8 mouse cellular contexts compared by ENCODE assay signal in genomic region chr5:38560586-38561425, GRCm38 (mm10). TPM values are rescaled to one million over a fixed set of nuclear protein-coding genes. Genes with fewer than 3 reads are reported as not detected.
A peak's percentile ranks its signal among the peaks of the same experiment; 100 is the strongest.
DNase-seq lines count a peak whose midpoint lies in the region; ATAC-seq and TF ChIP-seq lines count a peak whose summit lies in the region.

No protein-coding gene starts in this region.

- H3K9ac ChIP-seq in embryonic facial prominence, embryonic 12.5 days = peak overlapping the region; percentile 89
- peak overlapping the region; percentile 97 for H3K9ac ChIP-seq in heart, embryonic 11.5 days (ENCODE audit: low read depth, low read length)
- H3K9ac ChIP-seq in kidney, embryonic 14.5 days (ENCODE audit: low read depth, low read length) = peak overlapping the region; percentile 95

- H3K27me3 ChIP-seq in E14TG2a.4 (ENCODE audit: insufficient read depth, low read length) = no peaks in the 10 kb centered on the region
- no peaks in the 10 kb centered on the region for H3K27me3 ChIP-seq in embryonic facial prominence, embryonic 12.5 days
- no peaks in the 10 kb centered on the region for H3K27me3 ChIP-seq in heart, embryonic 11.5 days (ENCODE audit: control insufficient read depth, insufficient read depth, low read length)
- H3K27me3 ChIP-seq in kidney, embryonic 14.5 days (ENCODE audit: control insufficient read depth, insufficient read depth, low read length) = no peaks in the 10 kb centered on the region

- ATAC-seq in embryonic facial prominence, embryonic 12.5 days (ENCODE audit: insufficient number of reproducible peaks, insufficient read depth, low FRiP score, low TSS enrichment) = peak; percentile 49
- peak; percentile 27 for ATAC-seq in heart, embryonic 11.5 days (replicated peaks; ENCODE audit: insufficient number of reproducible peaks, low FRiP score, low TSS enrichment)
- peak; percentile 54 for ATAC-seq in kidney, embryonic 14.5 days (ENCODE audit: low FRiP score, low TSS enrichment)
- peak; percentile 17 for ATAC-seq in neutrophil, adult 5-6 weeks (ENCODE audit: extremely low read depth, insufficient number of reproducible peaks, low FRiP score, poor library complexity, severe bottlenecking)

- WGBS in embryonic facial prominence, embryonic 12.5 days = under 1% methylated on average over 40 of the region's 41 CpGs
- WGBS in heart, embryonic 11.5 days (ENCODE audit: insufficient replicate concordance) = under 1% methylated on average over 34 of the region's 41 CpGs
- 1% methylated on average over 40 of the region's 41 CpGs for WGBS in kidney, embryonic 14.5 days
- WGBS in lung, adult 2 months = 1% methylated on average over 41 of the region's 41 CpGs

- DNase-seq in adrenal gland, postnatal 25 days = peak; percentile 32
- DNase-seq in lung, adult 2 months = peak; percentile 61
- DNase-seq in urinary bladder, postnatal 36 days (ENCODE audit: low spot score in 2 of 2) = peak; percentile 50 to 57

- H3K27ac ChIP-seq in embryonic facial prominence, embryonic 12.5 days = peak overlapping the region; percentile 97; the same call in 1 of the 2 replicates
- H3K27ac ChIP-seq in heart, embryonic 11.5 days (ENCODE audit: low read depth, low read length) = peak overlapping the region; percentile 99
- H3K27ac ChIP-seq in kidney, embryonic 14.5 days (ENCODE audit: low read depth, low read length) = peak overlapping the region; percentile 85

- H3K4me3 ChIP-seq in E14TG2a.4 (replicated peaks; ENCODE audit: low read length) = peak overlapping the region; percentile 92
- H3K4me3 ChIP-seq in embryonic facial prominence, embryonic 12.5 days = peak overlapping the region; percentile 82
- H3K4me3 ChIP-seq in heart, embryonic 11.5 days (ENCODE audit: low read depth, low read length) = peak overlapping the region; percentile 84
- peak overlapping the region; percentile 76 for H3K4me3 ChIP-seq in kidney, embryonic 14.5 days (ENCODE audit: low read length)
- peak overlapping the region; percentile 79 for H3K4me3 ChIP-seq in lung, adult 2 months (replicated peaks; ENCODE audit: extremely low read depth, low read depth, low read length)

- H3K4me2 ChIP-seq in embryonic facial prominence, embryonic 12.5 days (replicated peaks) = peak overlapping the region; percentile 74
- peak overlapping the region; percentile 87 for H3K4me2 ChIP-seq in heart, embryonic 11.5 days
- peak overlapping the region; percentile 83 for H3K4me2 ChIP-seq in kidney, embryonic 14.5 days (replicated peaks; ENCODE audit: low read depth, low read length)

- peaks cover 63% of the 10 kb centered on the region for H3K36me3 ChIP-seq in E14TG2a.4 (ENCODE audit: insufficient read depth, low read length)
- H3K36me3 ChIP-seq in embryonic facial prominence, embryonic 12.5 days = peaks cover 32% of the 10 kb centered on the region
- peaks cover 9% of the 10 kb centered on the region for H3K36me3 ChIP-seq in heart, embryonic 11.5 days (ENCODE audit: control insufficient read depth, insufficient read depth, low read length)
- H3K36me3 ChIP-seq in kidney, embryonic 14.5 days (ENCODE audit: control insufficient read depth, insufficient read depth, low read length) = peaks cover 40% of the 10 kb centered on the region

- TF ChIP-seq CTCF in E14TG2a.4 (conservative IDR thresholded peaks at IDR 0.05; ENCODE audit: low read length) = no peak
- TF ChIP-seq CTCF in lung, adult 2 months (IDR thresholded peaks at IDR 0.05; ENCODE audit: insufficient read depth, low read length) = no peak

- TF ChIP-seq POLR2A in lung, adult 2 months (IDR thresholded peaks at IDR 0.05; ENCODE audit: borderline replicate concordance, extremely low read depth, low read depth, low read length) = no peak

- H3K9me3 ChIP-seq in E14TG2a.4 (ENCODE audit: low read length) = no peaks in the 10 kb centered on the region
- no peaks in the 10 kb centered on the region for H3K9me3 ChIP-seq in embryonic facial prominence, embryonic 12.5 days
- no peaks in the 10 kb centered on the region for H3K9me3 ChIP-seq in heart, embryonic 11.5 days (replicated peaks; ENCODE audit: control insufficient read depth, low read length)
- H3K9me3 ChIP-seq in kidney, embryonic 14.5 days (ENCODE audit: control insufficient read depth, low read length) = no peaks in the 10 kb centered on the region

- peaks cover 67% of the 10 kb centered on the region for H3K4me1 ChIP-seq in E14TG2a.4 (replicated peaks; ENCODE audit: low read depth, low read length)
- H3K4me1 ChIP-seq in embryonic facial prominence, embryonic 12.5 days = peaks cover 30% of the 10 kb centered on the region
- H3K4me1 ChIP-seq in heart, embryonic 11.5 days (ENCODE audit: control insufficient read depth, insufficient read depth, low read length) = peaks cover 43% of the 10 kb centered on the region
- H3K4me1 ChIP-seq in kidney, embryonic 14.5 days (ENCODE audit: control insufficient read depth, insufficient read depth, low read length) = peaks cover 22% of the 10 kb centered on the region
- H3K4me1 ChIP-seq in lung, adult 2 months (ENCODE audit: control insufficient read depth, insufficient read depth, low read length) = peaks cover 15% of the 10 kb centered on the region; the same call in 1 of the 2 replicates

RNA-seq across cellular contexts. Expression of gene Wdr1, which starts 2.2 kb away (rescaled TPM):
- 119 and 124 TPM in 2 replicates for total RNA-seq in adrenal gland, postnatal 25 days (2021)
- polyA plus RNA-seq in embryonic facial prominence, embryonic 12.5 days (2016; fragmentation: Nextera tagmentation; extraction: Ambion mirVana) = 218 and 219 TPM in 2 replicates
- polyA plus RNA-seq in heart, embryonic 11.5 days (2014; fragmentation: Nextera tagmentation; extraction: Ambion mirVana) = 244 and 288 TPM in 2 replicates
- 151 and 210 TPM in 2 replicates for polyA plus RNA-seq in kidney, embryonic 14.5 days (2014; fragmentation: Nextera tagmentation; extraction: Ambion mirVana)
- 135 and 165 TPM in 2 replicates for polyA plus RNA-seq in lung, adult 2 months (2012; rRNA removed)
- 311 and 324 TPM in 2 replicates for total RNA-seq in neutrophil, adult 5-6 weeks (2017)

RNA-seq across cellular contexts. Expression of gene Slc2a9, which starts 57.9 kb away (rescaled TPM):
- 2.7 and 2.8 TPM in 2 replicates for total RNA-seq in adrenal gland, postnatal 25 days (2021)
- polyA plus RNA-seq in embryonic facial prominence, embryonic 12.5 days (2016; fragmentation: Nextera tagmentation; extraction: Ambion mirVana) = 0.72 and 0.81 TPM in 2 replicates
- 0.19 and 0.49 TPM in 2 replicates for polyA plus RNA-seq in heart, embryonic 11.5 days (2014; fragmentation: Nextera tagmentation; extraction: Ambion mirVana)
- polyA plus RNA-seq in kidney, embryonic 14.5 days (2014; fragmentation: Nextera tagmentation; extraction: Ambion mirVana) = 0.40 and 1.6 TPM in 2 replicates
- 4.9 and 5.0 TPM in 2 replicates for polyA plus RNA-seq in lung, adult 2 months (2012; rRNA removed)
- total RNA-seq in neutrophil, adult 5-6 weeks (2017) = 5.5 and 9.1 TPM in 2 replicates

Comparison
In these comparisons a context has a peak if more than half of its experiments do, and no peak if none do; other contexts are left out.
1. Peak in every context shown above with its lines: DNase-seq, ATAC-seq, H3K4me3 ChIP-seq and H3K27ac ChIP-seq.